Mouse (Mus musculus) urinary bladder, adult 18-20 months (tissue): Measurements from ENCODE around the gene Gstm6.

ENCODE experiments used
- DNase-seq, 2 experiments: peaks; one replicate each; pipeline ENCODE4 v3.0.0; 2022; ENCODE audit warnings: low spot score in 2 of 2, mixed read lengths in 2 of 2

Gene Gstm6

GRCm38 (mm10) chr3:107941261-107941660, 2.3 kb downstream of the Gstm6 start:
- no peak for DNase-seq

GRCm38 (mm10) chr3:107940524-107940923, 3.0 kb downstream of the Gstm6 start:
- no peak for DNase-seq

- DNase-seq: peak in 1 of 2 experiments; percentile 21
Observed at GRCm38 (mm10) chr3:107939830-107940229, 3.7 kb downstream of the Gstm6 start.

- DNase-seq: peak; percentile 58 to 77
Observed at GRCm38 (mm10) chr3:107939403-107939802, 4.1 kb downstream of the Gstm6 start.

- no peak for DNase-seq
Observed at GRCm38 (mm10) chr3:107935888-107936287, 7.7 kb downstream of the Gstm6 start.

GRCm38 (mm10) chr3:107935268-107935667, 8.3 kb downstream of the Gstm6 start:
- DNase-seq: no peak

- no peak for DNase-seq
Observed at GRCm38 (mm10) chr3:107932128-107932527, 11.4 kb downstream of the Gstm6 start.

- peak; percentile 77 to 88 for DNase-seq
Observed at GRCm38 (mm10) chr3:107931670-107932069, 11.9 kb downstream of the Gstm6 start, which contains the start of gene Gstm7. Gene Gstm7 (minus strand): TSS chr3:107931817.

GRCm38 (mm10) chr3:107931134-107931533, 12.4 kb downstream of the Gstm6 start:
- DNase-seq: no peak

- no peak for DNase-seq
Observed at GRCm38 (mm10) chr3:107929731-107930130, 13.8 kb downstream of the Gstm6 start.

- no peak for DNase-seq
Observed at GRCm38 (mm10) chr3:107929243-107929642, 14.3 kb downstream of the Gstm6 start.

GRCm38 (mm10) chr3:107928691-107929090, 14.9 kb downstream of the Gstm6 start:
- no peak for DNase-seq

- DNase-seq: no peak
Observed at GRCm38 (mm10) chr3:107927841-107928240, 15.7 kb downstream of the Gstm6 start.

- no peak for DNase-seq
Observed at GRCm38 (mm10) chr3:107925335-107925734, 18.2 kb downstream of the Gstm6 start.

- no peak for DNase-seq
Observed at GRCm38 (mm10) chr3:107920348-107920747, 23.2 kb downstream of the Gstm6 start.

- peak; percentile 19 to 24 for DNase-seq
Observed at GRCm38 (mm10) chr3:107917783-107918408, 25.7 kb downstream of the Gstm6 start.

GRCm38 (mm10) chr3:107917097-107917496, 26.5 kb downstream of the Gstm6 start:
- DNase-seq: no peak

GRCm38 (mm10) chr3:107916674-107917073, 26.9 kb downstream of the Gstm6 start:
- DNase-seq: no peak

- DNase-seq: no peak
Observed at GRCm38 (mm10) chr3:107905942-107906341, 37.6 kb downstream of the Gstm6 start.

- no peak for DNase-seq
Observed at GRCm38 (mm10) chr3:107900955-107901673, 42.4 kb downstream of the Gstm6 start.

- no peak for DNase-seq
Observed at GRCm38 (mm10) chr3:107898691-107899090, 44.9 kb downstream of the Gstm6 start.

GRCm38 (mm10) chr3:107895720-107896569, 47.6 kb downstream of the Gstm6 start, which contains the start of gene Gstm5:
Gene Gstm5 (plus strand): TSS chr3:107895821.
- peak; percentile 52 to 78 for DNase-seq
